ENCODE assay signal across 13 mouse cellular contexts in the genomic region with DNA sequence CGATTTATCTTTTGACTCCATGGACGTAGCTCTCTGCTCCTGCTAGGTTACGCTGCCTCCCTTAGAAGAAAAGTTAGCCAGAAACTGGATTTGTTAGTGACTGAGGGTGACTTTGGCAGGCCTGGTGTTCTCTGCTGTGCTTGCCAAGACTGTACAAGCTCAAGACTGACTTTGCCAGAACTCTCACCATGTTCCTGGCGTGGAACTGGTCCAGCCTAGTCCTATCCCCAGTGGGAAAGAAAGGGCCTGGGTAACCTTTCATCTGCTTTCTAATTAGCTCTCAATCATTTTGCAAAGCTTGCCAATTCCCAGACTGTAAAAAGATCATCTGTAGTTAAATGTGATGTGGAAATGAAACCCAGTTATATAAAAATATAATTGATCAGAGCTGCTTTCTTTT. TPM values are rescaled to one million over a fixed set of nuclear protein-coding genes. Genes with fewer than 3 reads are reported as not detected.
DNase-seq lines count a peak whose midpoint lies in the region; ATAC-seq and TF ChIP-seq lines count a peak whose summit lies in the region.
"Had no signal": no experiment of that assay in that cellular context is flagged by ENCODE, and none has a peak within 500 bp of the region (broad histone marks: within the 10 kb centered on the region; RNA-seq: fewer than 3 reads in every experiment).

No protein-coding gene starts in this region.

- WGBS in forebrain, embryonic 15.5 days: 69% methylated on average over 4 of the region's 4 CpGs
- 94% methylated on average over 4 of the region's 4 CpGs for WGBS in forebrain, embryonic 10.5 days

- no peak for TF ChIP-seq CTCF in brain, embryonic 14.5 days (IDR thresholded peaks at IDR 0.05; ENCODE audit: borderline replicate concordance, extremely low read depth, insufficient read depth, insufficient read length)

- no peak overlapping the region for H3K9ac ChIP-seq in forebrain, embryonic 15.5 days (replicated peaks)
- H3K9ac ChIP-seq: lung, embryonic 15.5 days had no signal

- no peak for ATAC-seq in forebrain, embryonic 15.5 days (replicated peaks)

- peaks cover 46% of the 10 kb centered on the region for H3K36me3 ChIP-seq in forebrain, embryonic 15.5 days
- peaks cover 98% of the 10 kb centered on the region for H3K36me3 ChIP-seq in forebrain, embryonic 10.5 days (replicated peaks)

- no peak for DNase-seq in forebrain, embryonic 10.5 days (ENCODE audit: extremely low spot score, low spot score)
- DNase-seq in layer of hippocampus, adult 11-12 months (ENCODE audit: low spot score): peak; percentile 26
- DNase-seq in layer of hippocampus, adult 9-10 months (ENCODE audit: low spot score): no peak
- DNase-seq in brain, embryonic 14.5 days (ENCODE audit: low read depth): peak; percentile 72
- peak; percentile 56 to 57 for DNase-seq in kidney, postnatal 36 days
- no peak for DNase-seq in thymus, adult 18-20 months
- DNase-seq in testis, postnatal 10 days (ENCODE audit: low spot score): no peak
- DNase-seq: right cerebral cortex, postnatal 4 days; thymus, postnatal 14 days had no signal

- H3K27me3 ChIP-seq in forebrain, embryonic 15.5 days: no peaks in the 10 kb centered on the region
- H3K27me3 ChIP-seq in forebrain, embryonic 10.5 days (ENCODE audit: poor library complexity, severe bottlenecking): no peaks in the 10 kb centered on the region
- H3K27me3 ChIP-seq: lung, embryonic 15.5 days had no signal

- H3K4me2 ChIP-seq in forebrain, embryonic 15.5 days (replicated peaks): no peak overlapping the region
- H3K4me2 ChIP-seq: lung, embryonic 15.5 days had no signal

- H3K9me3 ChIP-seq in forebrain, embryonic 15.5 days: no peaks in the 10 kb centered on the region
- H3K9me3 ChIP-seq in forebrain, embryonic 10.5 days: no peaks in the 10 kb centered on the region
- H3K9me3 ChIP-seq: lung, embryonic 15.5 days had no signal

- H3K27ac ChIP-seq in forebrain, embryonic 15.5 days (replicated peaks): peak overlapping the region; percentile 47; the same call in 1 of the 2 replicates
- H3K27ac ChIP-seq in forebrain, embryonic 10.5 days: no peak overlapping the region
- H3K27ac ChIP-seq: left cerebral cortex, adult 2 months; lung, embryonic 15.5 days had no signal

- peaks cover 9% of the 10 kb centered on the region; the same call in 1 of the 2 replicates for H3K4me1 ChIP-seq in forebrain, embryonic 15.5 days
- no peaks in the 10 kb centered on the region for H3K4me1 ChIP-seq in forebrain, embryonic 10.5 days
- H3K4me1 ChIP-seq: lung, embryonic 15.5 days had no signal

- no peak overlapping the region for H3K4me3 ChIP-seq in forebrain, embryonic 15.5 days
- H3K4me3 ChIP-seq in forebrain, embryonic 10.5 days: no peak overlapping the region
- H3K4me3 ChIP-seq: left cerebral cortex, adult 2 months; lung, embryonic 15.5 days; myocyte had no signal

- no peak for TF ChIP-seq POLR2A in brain, embryonic 14.5 days (IDR thresholded peaks at IDR 0.05; ENCODE audit: borderline replicate concordance, extremely low read depth, insufficient read depth, insufficient read length, poor library complexity, severe bottlenecking)

RNA-seq across cellular contexts. Expression of a gene that starts 19.5 kb away (rescaled TPM):
- 18.9 and 20.8 TPM in 2 replicates for polyA plus RNA-seq in forebrain, embryonic 15.5 days (2015; fragmentation: Nextera tagmentation; extraction: Ambion mirVana)
- polyA plus RNA-seq in forebrain, embryonic 10.5 days (2016; fragmentation: Nextera tagmentation; extraction: Ambion mirVana): 55.3 and 62.2 TPM in 2 replicates
- polyA plus RNA-seq in brain, embryonic 14.5 days (2012; rRNA removed): 20.2 and 24.9 TPM in 2 replicates

RNA-seq across cellular contexts. Expression of a gene that starts 47.4 kb away (rescaled TPM):
- 0.95 and 1.3 TPM in 2 replicates for polyA plus RNA-seq in forebrain, embryonic 15.5 days (2015; fragmentation: Nextera tagmentation; extraction: Ambion mirVana)
- 2.7 and 2.9 TPM in 2 replicates for polyA plus RNA-seq in forebrain, embryonic 10.5 days (2016; fragmentation: Nextera tagmentation; extraction: Ambion mirVana)
- 1.3 and 1.4 TPM in 2 replicates for polyA plus RNA-seq in brain, embryonic 14.5 days (2012; rRNA removed)

Comparison
In these comparisons a context has a peak if more than half of its experiments do, and no peak if none do; other contexts are left out.
1. DNase-seq: peak in layer of hippocampus, adult 11-12 months (single experiment), brain, embryonic 14.5 days (single experiment) and kidney, postnatal 36 days (2 of 2); none in forebrain, embryonic 10.5 days (single experiment), layer of hippocampus, adult 9-10 months (single experiment), thymus, adult 18-20 months (0 of 2) and testis, postnatal 10 days (single experiment).